ENCODE assay signal across 29 mouse cellular contexts in the genomic region with DNA sequence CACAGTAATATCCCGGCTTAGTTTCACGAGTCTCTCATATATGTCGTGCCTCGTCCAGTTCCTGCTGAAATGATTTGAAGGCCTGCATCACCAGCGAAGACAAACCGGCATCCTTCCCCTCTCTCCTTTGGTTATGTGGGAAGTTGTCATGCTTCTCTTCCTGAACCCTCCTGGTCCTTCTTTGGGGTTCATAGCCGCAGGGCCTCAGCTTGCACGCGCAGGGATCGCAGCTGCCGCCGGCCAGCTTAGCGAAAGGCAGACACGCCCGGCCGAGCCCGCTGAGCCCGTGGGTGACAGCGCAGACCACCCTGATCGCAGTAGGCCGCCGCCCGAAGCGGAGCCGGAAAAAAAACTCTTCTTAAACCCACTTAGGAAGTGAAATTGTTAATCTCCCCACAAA. TPM values are rescaled to one million over a fixed set of nuclear protein-coding genes. Genes with fewer than 3 reads are reported as not detected.
"Had no signal": no experiment of that assay in that cellular context is flagged by ENCODE, and none has a peak within 500 bp of the region (broad histone marks: within the 10 kb centered on the region; RNA-seq: fewer than 3 reads in every experiment).

No protein-coding gene starts in this region.

- H3K4me1 ChIP-seq: heart, embryonic 10.5 days; heart, embryonic 12.5 days; hindbrain, embryonic 12.5 days; intestine, embryonic 15.5 days; limb, embryonic 13.5 days; limb, embryonic 15.5 days; liver, embryonic 12.5 days had no signal

- H3K9me3 ChIP-seq: heart, embryonic 10.5 days; heart, embryonic 12.5 days; hindbrain, embryonic 12.5 days; intestine, embryonic 15.5 days; limb, embryonic 13.5 days; limb, embryonic 15.5 days; liver, embryonic 12.5 days had no signal

- ATAC-seq: hindbrain, embryonic 16.5 days; inflammation-experienced regulatory T-cells, adult 6 months; intestine, embryonic 15.5 days; intestine, postnatal 0 days; liver, embryonic 12.5 days had no signal

- H3K9ac ChIP-seq: heart, embryonic 12.5 days; hindbrain, embryonic 12.5 days; intestine, embryonic 15.5 days; limb, embryonic 13.5 days; limb, embryonic 15.5 days; liver, embryonic 12.5 days had no signal

- H3K4me2 ChIP-seq: heart, embryonic 12.5 days; hindbrain, embryonic 12.5 days; intestine, embryonic 15.5 days; limb, embryonic 13.5 days; limb, embryonic 15.5 days; liver, embryonic 12.5 days had no signal

- H3K4me3 ChIP-seq: heart, embryonic 10.5 days; heart, embryonic 12.5 days; hindbrain, embryonic 12.5 days; intestine, embryonic 15.5 days; layer of hippocampus, adult 2 months; left cerebral cortex, adult 2 months; limb, embryonic 13.5 days; limb, embryonic 15.5 days; liver, embryonic 12.5 days had no signal

- H3K27ac ChIP-seq: heart, embryonic 10.5 days; hindbrain, embryonic 12.5 days; intestine, embryonic 15.5 days; layer of hippocampus, adult 2 months; left cerebral cortex, adult 2 months; limb, embryonic 13.5 days; limb, embryonic 15.5 days; liver, embryonic 12.5 days had no signal

- DNase-seq: gastrocnemius, postnatal 14 days; gastrocnemius, postnatal 36 days; heart, adult 18-20 months; heart, postnatal 10 days; heart, postnatal 4 days; kidney, adult 18-20 months; kidney, adult 8-10 months; kidney, postnatal 10 days; kidney, postnatal 25 days; kidney, postnatal 4 days had no signal

- H3K36me3 ChIP-seq: heart, embryonic 10.5 days; heart, embryonic 12.5 days; hindbrain, embryonic 12.5 days; intestine, embryonic 15.5 days; limb, embryonic 13.5 days; limb, embryonic 15.5 days; liver, embryonic 12.5 days had no signal

RNA-seq across cellular contexts. Expression of a gene that starts 17.4 kb away (rescaled TPM):
- polyA plus RNA-seq: gonadal fat pad, adult 2 months; heart, embryonic 12.5 days; heart, embryonic 14.5 days; heart, embryonic 16.5 days; hindbrain, embryonic 12.5 days; hindbrain, embryonic 16.5 days; inflammation-experienced regulatory T-cells, adult 6 months; intestine, embryonic 15.5 days; intestine, postnatal 0 days; kidney, embryonic 14.5 days; kidney, embryonic 16.5 days; limb, embryonic 11.5 days; limb, embryonic 13.5 days; limb, embryonic 15.5 days; liver, adult 2 months; liver, embryonic 12.5 days had no signal
